26 mouse cellular contexts compared by ENCODE assay signal in genomic region chr13:62862875-62863274, GRCm38 (mm10). TPM values are rescaled to one million over a fixed set of nuclear protein-coding genes. Genes with fewer than 3 reads are reported as not detected.
"Had no signal": no experiment of that assay in that cellular context is flagged by ENCODE, and none has a peak within 500 bp of the region (broad histone marks: within the 10 kb centered on the region; RNA-seq: fewer than 3 reads in every experiment).

No protein-coding gene starts in this region.

- H3K36me3 ChIP-seq: limb, embryonic 10.5 days; limb, embryonic 13.5 days; liver, embryonic 13.5 days; lung, embryonic 15.5 days; midbrain, embryonic 10.5 days; neural tube, embryonic 12.5 days; neural tube, embryonic 15.5 days had no signal

- H3K4me2 ChIP-seq: limb, embryonic 13.5 days; liver, embryonic 13.5 days; lung, embryonic 15.5 days; neural tube, embryonic 12.5 days; neural tube, embryonic 15.5 days had no signal

- H3K9ac ChIP-seq: limb, embryonic 13.5 days; liver, embryonic 13.5 days; lung, embryonic 15.5 days; neural tube, embryonic 12.5 days; neural tube, embryonic 15.5 days had no signal

- H3K4me3 ChIP-seq: layer of hippocampus, adult 2 months; limb, embryonic 10.5 days; limb, embryonic 13.5 days; liver, embryonic 13.5 days; lung, embryonic 15.5 days; megakaryocyte, embryonic 14.5 days; midbrain, embryonic 10.5 days; neural tube, embryonic 12.5 days; neural tube, embryonic 15.5 days had no signal

- ATAC-seq: intestine, postnatal 0 days had no signal

- H3K4me1 ChIP-seq: liver, embryonic 13.5 days; megakaryocyte, embryonic 14.5 days; neural tube, embryonic 12.5 days had no signal

- H3K27me3 ChIP-seq: limb, embryonic 13.5 days; liver, embryonic 13.5 days; lung, embryonic 15.5 days; megakaryocyte, embryonic 14.5 days; neural tube, embryonic 12.5 days; neural tube, embryonic 15.5 days had no signal

- DNase-seq: kidney, postnatal 14 days; layer of hippocampus, adult 9-11 months; liver, embryonic 13.5 days; lung, adult 18-20 months; lung, postnatal 10 days; lung, postnatal 36 days; midbrain, embryonic 14.5 days; right cerebral cortex, adult 18-20 months; right cerebral cortex, postnatal 14 days; right cerebral cortex, postnatal 4 days; thymus, adult 2 months; thymus, postnatal 14 days; thymus, postnatal 4 days had no signal

- H3K9me3 ChIP-seq: limb, embryonic 10.5 days; limb, embryonic 13.5 days; liver, embryonic 13.5 days; lung, embryonic 15.5 days; midbrain, embryonic 10.5 days; neural tube, embryonic 12.5 days; neural tube, embryonic 15.5 days had no signal

- H3K27ac ChIP-seq: layer of hippocampus, adult 2 months; limb, embryonic 10.5 days; limb, embryonic 13.5 days; liver, embryonic 13.5 days; lung, embryonic 15.5 days; midbrain, embryonic 10.5 days; neural tube, embryonic 12.5 days; neural tube, embryonic 15.5 days; stomach, postnatal 0 days had no signal

RNA-seq across cellular contexts. Expression of gene Fbp2, which starts 4.7 kb away (rescaled TPM):
- total RNA-seq: layer of hippocampus, adult 2 months; layer of hippocampus, postnatal 25 days; left cerebral cortex, adult 18-20 months; left cerebral cortex, postnatal 25 days had no signal
- polyA plus RNA-seq: liver, embryonic 13.5 days; midbrain, embryonic 10.5 days; neural tube, embryonic 12.5 days had no signal

RNA-seq across cellular contexts. Expression of gene Fbp1, which starts 25.2 kb away (rescaled TPM):
- polyA plus RNA-seq: limb, embryonic 10.5 days; midbrain, embryonic 14.5 days had no signal
